Mouse (Mus musculus): ENCODE results near the gene Zwilch. TPM values are rescaled to one million over a fixed set of nuclear protein-coding genes. Genes with fewer than 3 reads are reported as not detected.
"Not testable (repeated sequence)": the region's sequence is repeated elsewhere in the genome, so short reads cannot be mapped to it uniquely, and the experiment has no call there.

The Zwilch gene
- polyA plus RNA-seq, 1 experiment, result 16.9 TPM

GRCm38 (mm10) chr9:64207509-64208084 is 34.7 kb upstream of the Zwilch start:
- Histone ChIP-seq H3K4me3 (ENCODE audit: insufficient read depth, low read length) (no peak overlapping the region), H3K4me1 (ENCODE audit: control insufficient read depth, insufficient read depth, low read length) (peaks cover 20% of the 10 kb centered on the region), H3K27ac (ENCODE audit: insufficient read depth, low read depth, low read length) (no peak overlapping the region)
- TF ChIP-seq POLR2A (IDR thresholded peaks at IDR 0.05; ENCODE audit: borderline replicate concordance, low read depth, low read length), result no peak

GRCm38 (mm10) chr9:64202866-64203265 is 30.0 kb upstream of the Zwilch start:
- peaks cover 19% of the 10 kb centered on the region for H3K4me1 ChIP-seq (ENCODE audit: control insufficient read depth, insufficient read depth, low read length)
- peak overlapping the region; percentile 75 for H3K27ac ChIP-seq (ENCODE audit: insufficient read depth, low read depth, low read length)
- no peak overlapping the region for H3K4me3 ChIP-seq (ENCODE audit: insufficient read depth, low read length)
- TF ChIP-seq POLR2A (IDR thresholded peaks at IDR 0.05; ENCODE audit: borderline replicate concordance, low read depth, low read length) (no peak), CTCF (IDR thresholded peaks at IDR 0.05; ENCODE audit: low read depth, low read length) (no peak)

GRCm38 (mm10) chr9:64202331-64202730 is 29.4 kb upstream of the Zwilch start:
- Histone ChIP-seq H3K4me1 (ENCODE audit: control insufficient read depth, insufficient read depth, low read length) (peaks cover 17% of the 10 kb centered on the region), H3K27ac (ENCODE audit: insufficient read depth, low read depth, low read length) (peak overlapping the region; percentile 75), H3K4me3 (ENCODE audit: insufficient read depth, low read length) (no peak overlapping the region)
- TF ChIP-seq POLR2A (IDR thresholded peaks at IDR 0.05; ENCODE audit: borderline replicate concordance, low read depth, low read length) (no peak), CTCF (IDR thresholded peaks at IDR 0.05; ENCODE audit: low read depth, low read length) (no peak)

GRCm38 (mm10) chr9:64199897-64200296 is 27.0 kb upstream of the Zwilch start:
- Histone ChIP-seq H3K27ac (ENCODE audit: insufficient read depth, low read depth, low read length) (no peak overlapping the region), H3K4me1 (ENCODE audit: control insufficient read depth, insufficient read depth, low read length) (peaks cover 17% of the 10 kb centered on the region), H3K4me3 (ENCODE audit: insufficient read depth, low read length) (no peak overlapping the region)
- TF ChIP-seq POLR2A (IDR thresholded peaks at IDR 0.05; ENCODE audit: borderline replicate concordance, low read depth, low read length) (no peak), CTCF (IDR thresholded peaks at IDR 0.05; ENCODE audit: low read depth, low read length) (no peak)

GRCm38 (mm10) chr9:64198763-64199418 is 26.0 kb upstream of the Zwilch start:
- H3K27ac ChIP-seq (ENCODE audit: insufficient read depth, low read depth, low read length); H3K4me3 ChIP-seq (ENCODE audit: insufficient read depth, low read length): not testable (repeated sequence)
- peaks cover 17% of the 10 kb centered on the region for H3K4me1 ChIP-seq (ENCODE audit: control insufficient read depth, insufficient read depth, low read length)

GRCm38 (mm10) chr9:64198068-64198762 is 25.3 kb upstream of the Zwilch start:
- Histone ChIP-seq H3K4me1 (ENCODE audit: control insufficient read depth, insufficient read depth, low read length) (peaks cover 15% of the 10 kb centered on the region), H3K4me3 (ENCODE audit: insufficient read depth, low read length) (no peak overlapping the region), H3K27ac (ENCODE audit: insufficient read depth, low read depth, low read length) (no peak overlapping the region)
- TF ChIP-seq CTCF (IDR thresholded peaks at IDR 0.05; ENCODE audit: low read depth, low read length) (no peak), POLR2A (IDR thresholded peaks at IDR 0.05; ENCODE audit: borderline replicate concordance, low read depth, low read length) (no peak)

GRCm38 (mm10) chr9:64197524-64197923 is 24.6 kb upstream of the Zwilch start:
- no peak overlapping the region for H3K4me3 ChIP-seq (ENCODE audit: insufficient read depth, low read length)
- TF ChIP-seq POLR2A (IDR thresholded peaks at IDR 0.05; ENCODE audit: borderline replicate concordance, low read depth, low read length) (no peak), CTCF (IDR thresholded peaks at IDR 0.05; ENCODE audit: low read depth, low read length) (no peak)
- peaks cover 12% of the 10 kb centered on the region for H3K4me1 ChIP-seq (ENCODE audit: control insufficient read depth, insufficient read depth, low read length)
- H3K27ac ChIP-seq (ENCODE audit: insufficient read depth, low read depth, low read length), result no peak overlapping the region

GRCm38 (mm10) chr9:64195554-64195953 is 22.6 kb upstream of the Zwilch start:
- Histone ChIP-seq H3K27ac (ENCODE audit: insufficient read depth, low read depth, low read length) (no peak overlapping the region), H3K4me1 (ENCODE audit: control insufficient read depth, insufficient read depth, low read length) (peaks cover 7% of the 10 kb centered on the region), H3K4me3 (ENCODE audit: insufficient read depth, low read length) (no peak overlapping the region)
- TF ChIP-seq POLR2A (IDR thresholded peaks at IDR 0.05; ENCODE audit: borderline replicate concordance, low read depth, low read length), result no peak
- TF ChIP-seq CTCF (IDR thresholded peaks at IDR 0.05; ENCODE audit: low read depth, low read length), result no peak

- Histone ChIP-seq H3K4me1 (ENCODE audit: control insufficient read depth, insufficient read depth, low read length) (peaks cover 7% of the 10 kb centered on the region), H3K4me3 (ENCODE audit: insufficient read depth, low read length) (no peak overlapping the region), H3K27ac (ENCODE audit: insufficient read depth, low read depth, low read length) (no peak overlapping the region)
- no peak for TF ChIP-seq POLR2A (IDR thresholded peaks at IDR 0.05; ENCODE audit: borderline replicate concordance, low read depth, low read length)
- no peak for TF ChIP-seq CTCF (IDR thresholded peaks at IDR 0.05; ENCODE audit: low read depth, low read length)
These were observed 21.0 kb upstream of the Zwilch start for GRCm38 (mm10) chr9:64193879-64194278.

- no peak overlapping the region for H3K27ac ChIP-seq (ENCODE audit: insufficient read depth, low read depth, low read length)
- TF ChIP-seq CTCF (IDR thresholded peaks at IDR 0.05; ENCODE audit: low read depth, low read length), result no peak
- TF ChIP-seq POLR2A (IDR thresholded peaks at IDR 0.05; ENCODE audit: borderline replicate concordance, low read depth, low read length), result no peak
These were observed 11.4 kb upstream of the Zwilch start for GRCm38 (mm10) chr9:64184166-64184840.

GRCm38 (mm10) chr9:64183295-64183694 is 10.4 kb upstream of the Zwilch start:
- H3K27ac ChIP-seq (ENCODE audit: insufficient read depth, low read depth, low read length); H3K4me3 ChIP-seq (ENCODE audit: insufficient read depth, low read length); H3K4me1 ChIP-seq (ENCODE audit: control insufficient read depth, insufficient read depth, low read length): not testable (repeated sequence)

More at GRCm38 (mm10) chr9:64184166-64184840, 11.4 kb upstream of the Zwilch start:
- Histone ChIP-seq H3K4me3 (ENCODE audit: insufficient read depth, low read length) (no peak overlapping the region), H3K4me1 (ENCODE audit: control insufficient read depth, insufficient read depth, low read length) (0 out of 2 replicates have a peak, but pooled peaks cover 5% of the 10 kb centered on the region)

Data from bone marrow macrophage, adult 2 months (primary cell).